Mouse (Mus musculus) Muller cell, postnatal 12 days (primary cell): Measurements from ENCODE around the gene Fam229b.
A peak's percentile ranks its signal among the peaks of the same experiment; 100 is the strongest.

ENCODE experiments used
- DNase-seq: peaks from one replicate; pipeline ENCODE4 v3.0.0-alpha.2; 2015; ENCODE audit errors: inconsistent ontology term

Gene Fam229b

DNA sequence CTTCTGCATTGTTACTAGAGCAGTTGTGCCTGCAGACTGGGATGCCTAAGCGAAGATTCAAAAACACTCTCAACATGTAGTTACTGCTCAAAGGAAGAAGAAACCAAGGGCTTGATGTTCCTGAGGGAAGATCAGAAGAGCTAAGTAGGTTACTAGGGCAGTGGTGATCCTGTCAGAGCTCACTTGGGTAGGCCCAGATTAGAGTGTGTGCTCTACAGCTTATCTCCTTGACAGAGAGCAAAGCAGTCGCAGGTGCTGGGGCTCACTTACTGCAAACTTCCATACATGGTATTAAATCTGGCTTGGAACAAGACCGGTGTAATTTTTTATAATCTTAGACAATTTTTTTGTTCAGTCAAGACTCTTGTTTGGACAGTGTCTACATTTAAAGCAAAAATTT lies 4.1 kb upstream of the Fam229b start:
- DNase-seq: no peak

DNA sequence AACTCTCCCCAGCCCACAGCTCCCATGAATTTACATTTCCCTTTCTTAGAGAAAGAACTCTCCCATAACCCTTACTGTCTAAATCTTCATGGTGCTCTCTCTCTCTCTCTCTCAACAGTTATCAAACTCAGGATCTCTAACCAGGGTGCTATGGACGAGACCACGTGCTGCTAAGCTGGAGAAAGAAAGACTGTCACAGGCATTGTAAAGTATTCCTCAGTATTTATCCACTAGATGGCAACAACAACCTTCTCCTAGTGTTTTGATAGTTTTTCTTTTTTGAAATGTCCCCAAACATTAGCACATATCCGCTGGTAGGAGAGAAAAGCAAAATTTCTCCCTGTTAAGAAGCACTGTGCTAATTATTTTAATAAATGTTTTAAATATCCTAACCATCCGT lies 12.3 kb downstream of the Fam229b start:
- peak; percentile 16 for DNase-seq

DNA sequence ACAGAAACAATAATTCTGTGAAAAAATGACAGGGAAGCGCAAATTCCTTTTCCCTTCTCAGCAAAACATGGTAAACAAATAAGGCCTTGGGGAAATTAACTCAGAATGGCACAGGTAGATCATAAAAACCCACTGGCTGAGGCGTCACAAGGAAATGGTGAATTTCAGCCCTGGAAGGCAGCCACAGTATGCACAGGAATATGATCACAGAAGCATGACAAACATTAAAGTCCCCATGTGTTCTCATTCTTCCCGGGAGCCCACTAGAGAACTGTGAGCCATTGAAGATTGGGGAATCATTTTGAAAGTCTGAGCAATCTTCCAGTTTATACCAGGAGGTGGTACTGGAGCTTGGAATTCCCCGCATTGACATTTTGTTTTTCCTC lies 24.2 kb downstream of the Fam229b start:
- DNase-seq: no peak

DNA sequence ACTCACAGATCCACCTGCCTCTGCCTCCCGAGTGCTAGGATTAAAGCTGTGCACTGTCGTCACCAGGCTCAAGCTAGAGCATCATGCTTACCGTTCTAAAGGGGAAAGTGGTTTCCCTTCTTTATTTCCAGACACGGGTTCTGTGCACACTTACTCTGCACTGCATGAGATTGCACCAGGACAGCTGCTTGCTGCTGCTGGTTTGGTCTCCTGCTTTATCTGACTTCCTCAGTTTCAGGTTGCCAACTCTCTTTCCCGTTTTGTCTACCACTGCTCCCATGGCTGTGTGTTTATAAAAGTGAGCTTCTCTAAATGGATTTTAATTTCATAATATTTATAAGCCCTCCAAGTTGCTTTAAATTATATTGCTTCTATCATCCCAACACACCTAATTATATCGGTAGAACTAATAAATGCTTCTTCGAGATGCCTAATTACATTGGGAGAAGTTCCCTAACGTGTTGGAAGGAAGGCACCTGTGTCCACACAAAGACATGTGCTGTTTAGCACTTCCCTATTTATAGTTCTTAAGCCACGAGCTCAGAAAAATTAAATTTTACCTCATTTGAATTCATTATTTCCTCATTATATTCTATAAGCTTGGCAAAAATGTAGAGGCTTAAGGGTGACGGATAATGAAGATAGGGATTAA lies 24.8 kb downstream of the Fam229b start:
- no peak for DNase-seq

DNA sequence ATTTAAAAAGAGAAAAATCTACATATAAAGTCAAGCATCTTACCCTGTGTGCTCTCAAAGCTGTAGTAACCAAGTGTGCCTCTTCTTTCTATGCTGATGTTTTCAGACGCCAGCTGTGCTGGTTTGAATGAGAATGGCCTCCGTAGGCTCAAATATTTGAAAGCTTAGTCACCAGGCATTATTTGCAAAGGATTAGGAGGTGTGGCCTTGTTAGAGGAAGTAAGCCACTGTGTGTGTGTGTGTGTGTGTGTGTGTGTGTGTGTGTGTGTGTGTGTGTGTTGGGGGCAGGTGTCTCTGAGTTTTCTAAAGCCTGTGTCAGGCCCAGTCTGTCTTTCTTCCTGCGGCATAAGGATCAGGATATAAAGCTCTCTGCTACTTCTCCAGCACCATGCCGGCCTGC lies 26.8 kb downstream of the Fam229b start:
- no peak for DNase-seq

DNA sequence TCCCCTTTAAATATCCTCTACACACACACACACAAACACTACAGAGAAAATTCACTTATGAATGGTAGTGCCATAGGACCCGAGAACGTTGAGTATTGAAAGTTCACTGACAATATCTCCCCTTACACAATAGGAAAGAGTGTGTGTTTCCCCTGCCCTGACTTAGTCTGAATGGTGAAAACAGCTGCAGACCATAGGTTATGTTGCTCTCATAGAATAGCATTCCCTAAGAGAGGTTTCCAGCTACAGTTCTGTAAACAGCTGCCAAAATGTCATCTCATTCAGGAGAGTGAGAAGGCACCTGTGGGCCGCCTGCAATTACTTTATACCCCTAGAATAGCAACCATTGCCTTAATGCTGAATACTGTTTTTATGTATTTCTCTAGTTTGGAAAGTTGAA lies 27.3 kb downstream of the Fam229b start:
- no peak for DNase-seq

DNA sequence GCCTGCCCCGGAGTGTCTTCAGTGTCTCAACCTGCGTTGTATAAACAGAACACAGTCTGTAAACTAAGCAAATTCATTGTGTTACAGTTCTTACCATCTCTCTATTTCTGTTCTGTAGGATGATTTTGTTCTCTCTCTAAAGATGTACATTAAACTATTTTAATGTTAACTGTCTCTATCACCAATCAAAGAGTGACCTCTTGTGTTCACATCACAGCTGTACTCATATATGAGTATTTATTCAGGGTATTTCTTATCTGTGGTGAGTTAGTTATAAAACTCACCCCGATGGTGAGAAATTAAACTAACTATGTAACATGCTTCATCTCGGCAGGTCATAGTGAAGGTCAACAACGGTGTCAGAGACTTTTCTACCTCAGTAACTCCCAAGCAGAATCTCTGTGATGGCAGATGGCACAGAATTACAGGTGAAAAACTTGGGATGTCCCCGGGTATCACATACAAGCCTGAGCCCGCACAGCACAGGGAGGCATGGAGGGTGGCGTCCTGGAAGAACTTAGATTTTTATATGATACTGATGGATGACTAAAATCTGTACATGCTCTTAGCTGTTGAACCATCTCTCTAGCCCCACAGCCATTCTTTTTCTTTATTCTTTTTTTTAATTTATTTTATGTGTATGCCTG lies 28.8 kb downstream of the Fam229b start:
- no peak for DNase-seq

DNA sequence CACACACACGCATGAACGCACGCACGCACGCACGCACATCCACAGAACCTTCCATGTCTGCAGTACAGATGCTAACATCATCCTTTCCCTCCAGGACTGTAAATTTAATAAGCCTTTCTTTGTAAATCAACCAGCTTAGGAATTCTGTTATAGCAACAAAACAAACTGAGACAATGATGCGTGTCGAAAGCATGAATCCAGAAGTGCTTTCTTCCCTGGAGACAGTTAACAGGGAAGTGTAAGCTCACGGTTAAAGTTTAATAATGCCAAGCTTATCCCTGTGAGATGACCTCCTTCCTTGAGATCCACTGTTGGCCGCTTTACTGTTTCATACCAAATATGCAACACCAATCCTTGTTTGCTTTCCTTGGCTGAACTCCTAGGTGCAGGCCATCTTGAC lies 35.0 kb downstream of the Fam229b start:
- DNase-seq: no peak

DNA sequence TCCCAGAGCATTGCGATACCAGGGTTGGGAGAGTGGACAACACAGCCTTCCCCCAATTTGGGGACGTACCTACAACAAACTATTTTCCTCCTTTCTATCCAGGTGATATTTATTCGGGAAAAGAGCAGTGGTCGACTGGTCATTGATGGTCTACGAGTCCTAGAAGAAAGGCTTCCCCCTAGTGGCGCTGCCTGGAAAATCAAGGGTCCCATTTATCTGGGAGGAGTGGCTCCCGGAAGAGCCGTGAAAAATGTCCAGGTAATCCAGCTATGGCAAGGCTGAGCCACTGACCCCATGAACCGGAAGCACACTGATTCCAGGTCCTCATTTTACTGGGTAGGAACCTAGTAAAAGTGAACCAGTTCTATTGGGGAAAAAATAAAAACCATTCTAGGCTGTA lies 36.7 kb downstream of the Fam229b start:
- peak; percentile 12 for DNase-seq

DNA sequence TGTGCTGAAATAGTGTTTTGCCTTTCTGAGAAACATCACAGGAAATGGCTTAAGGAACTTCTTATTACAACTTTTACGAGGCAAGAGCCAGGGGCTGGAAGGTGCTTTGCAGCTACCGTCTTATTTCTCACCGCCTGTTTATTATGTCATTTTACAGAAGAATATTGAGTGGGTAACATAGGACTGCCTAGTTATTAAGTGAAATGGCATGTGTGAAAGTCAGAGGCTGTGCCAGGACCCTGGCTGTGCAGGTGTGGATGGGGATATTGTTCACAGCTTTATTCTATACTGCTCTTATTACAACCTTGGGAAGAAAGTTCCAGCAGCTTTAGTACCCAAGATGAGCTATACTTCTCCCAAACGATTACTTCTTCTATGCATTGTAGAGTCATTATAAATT lies 61.7 kb downstream of the Fam229b start:
- DNase-seq: no peak
